Mouse (Mus musculus) ovary, postnatal 14 days (tissue): ENCODE measurements around the gene Trim60.

Source experiments
- DNase-seq: peaks from one replicate; pipeline ENCODE4 v3.0.0; 2022; ENCODE audit warnings: low spot score

Gene Trim60

GRCm38 (mm10) chr8:64987731-64988130 is 30.7 kb downstream of the Trim60 start, which contains the start of gene Trim75:
Gene Trim75 (minus strand): TSS chr8:64987831.
- DNase-seq: no peak

GRCm38 (mm10) chr8:64983150-64983897 is 35.1 kb downstream of the Trim60 start:
- no peak for DNase-seq

GRCm38 (mm10) chr8:64962836-64963235 is 55.5 kb downstream of the Trim60 start:
- no peak for DNase-seq

GRCm38 (mm10) chr8:64959025-64959424 is 59.4 kb downstream of the Trim60 start:
- no peak for DNase-seq

GRCm38 (mm10) chr8:64952101-64952500 is 66.3 kb downstream of the Trim60 start:
- DNase-seq: no peak
